Mouse (Mus musculus) hindbrain, embryonic 14.5 days (tissue): ENCODE results near the gene Rufy3. TPM values are rescaled to one million over a fixed set of nuclear protein-coding genes. Genes with fewer than 3 reads are reported as not detected.

ENCODE experiments used
- ATAC-seq: fragments of 200-750 bp; cut with Nextera tagmentation; 2 replicates; pipeline ENCODE4 v1.8.0; 2017; ENCODE audit warnings: moderate number of reproducible peaks, mild to moderate bottlenecking, moderate TSS enrichment, moderate library complexity; ENCODE audit not compliant: low FRiP score
- DNase-seq: peaks from one replicate; pipeline ENCODE4 v3.0.0-alpha.2; 2015; ENCODE audit warnings: low spot score
- H3K27ac ChIP-seq: fragments of 300-500 bp; sonication (generic); 2 replicates; pipeline ENCODE4 v1.5.1; 2014; ENCODE audit warnings: mild to moderate bottlenecking, moderate library complexity
- H3K27me3 ChIP-seq: fragments of 300-500 bp; sonication (generic); 2 replicates; pipeline ENCODE4 v1.6.1; 2014; ENCODE audit warnings: mild to moderate bottlenecking, low read length, mixed read lengths; ENCODE audit not compliant: control insufficient read depth, insufficient read depth
- H3K36me3 ChIP-seq: fragments of 300-500 bp; sonication (generic); replicated peaks from 2 replicates; pipeline ENCODE4 v1.6.1; 2014; ENCODE audit not compliant: control insufficient read depth, insufficient read depth
- H3K4me1 ChIP-seq: fragments of 300-500 bp; sonication (generic); replicated peaks from 2 replicates; pipeline ENCODE4 v1.6.1; 2014; ENCODE audit warnings: antibody characterized with exemption, low read length, mixed read lengths; ENCODE audit not compliant: control insufficient read depth, insufficient read depth
- H3K4me2 ChIP-seq: fragments of 300-500 bp; sonication (generic); replicated peaks from 2 replicates; pipeline ENCODE4 v1.6.1; 2014; ENCODE audit warnings: mild to moderate bottlenecking, moderate library complexity
- H3K4me3 ChIP-seq: fragments of 300-500 bp; sonication (generic); replicated peaks from 2 replicates; pipeline ENCODE4 v1.5.1; 2014; ENCODE audit warnings: mild to moderate bottlenecking, low read length
- H3K9ac ChIP-seq: fragments of 300-500 bp; sonication (generic); 2 replicates; pipeline ENCODE4 v1.6.1; 2014
- H3K9me3 ChIP-seq: fragments of 300-500 bp; sonication (generic); 2 replicates; pipeline ENCODE4 v1.6.1; 2016; ENCODE audit warnings: low read length; ENCODE audit not compliant: control insufficient read depth
- WGBS: fragments of 180-500 bp; shearing (Covaris S2); extraction: QIAGEN DNeasy Blood & Tissue Kit; methylation state at CpG from one replicate; pipeline ENCODE4 v1.1.7; 2014; 5-methylcytosine and 5-hydroxymethylcytosine counted together
- polyA plus RNA-seq: library from polyadenylated mRNA; unstranded; fragments of >200 nt; fragmentation: Nextera tagmentation; extraction: Ambion mirVana; gene quantifications from 2 replicates; pipeline ENCODE4 v1.2.1, GENCODE M21; 2014

The Rufy3 gene
- polyA plus RNA-seq, 1 experiment from 2014 or later = 300 TPM

- H3K9me3 ChIP-seq = no peaks in the 10 kb centered on the region
- peaks cover 37% of the 10 kb centered on the region for H3K4me1 ChIP-seq
- H3K9ac ChIP-seq = peak overlapping the region; percentile 86
- H3K4me3 ChIP-seq = peak overlapping the region; percentile 74
- H3K36me3 ChIP-seq = peaks cover 15% of the 10 kb centered on the region; the same call in 1 of the 2 replicates
- no peak for DNase-seq
- peak; percentile 14; the same call in 1 of the 2 replicates for ATAC-seq
- 0 out of 2 replicates have a peak overlapping the region, but pooled peaks have one; percentile 24 for H3K27ac ChIP-seq
- H3K27me3 ChIP-seq = no peaks in the 10 kb centered on the region
- WGBS = 14% methylated on average over 13 of the region's 13 CpGs
- peak overlapping the region; percentile 94 for H3K4me2 ChIP-seq
These were observed 22.5 kb downstream of the Rufy3 start for GRCm38 (mm10) chr5:88587211-88587934.

- Histone ChIP-seq H3K27me3 (no peaks in the 10 kb centered on the region), H3K4me3 (no peak overlapping the region), H3K4me2 (peak overlapping the region; percentile 28), H3K36me3 (peaks cover 20% of the 10 kb centered on the region), H3K27ac (no peak overlapping the region), H3K9ac (peak overlapping the region; percentile 5; the same call in 1 of the 2 replicates), H3K4me1 (peaks cover 37% of the 10 kb centered on the region), H3K9me3 (no peaks in the 10 kb centered on the region)
- DNase-seq (no peak), ATAC-seq (no peak)
- WGBS = 50% methylated on average over 5 of the region's 5 CpGs
These were observed 23.6 kb downstream of the Rufy3 start for GRCm38 (mm10) chr5:88588481-88588880.

GRCm38 (mm10) chr5:88593421-88594172 lies 28.8 kb downstream of the Rufy3 start:
- Histone ChIP-seq H3K27ac (no peak overlapping the region), H3K9ac (no peak overlapping the region), H3K36me3 (peaks cover 32% of the 10 kb centered on the region), H3K9me3 (no peaks in the 10 kb centered on the region), H3K4me2 (no peak overlapping the region), H3K27me3 (no peaks in the 10 kb centered on the region), H3K4me3 (no peak overlapping the region), H3K4me1 (peaks cover 5% of the 10 kb centered on the region)
- WGBS = 90% methylated on average over 13 of the region's 13 CpGs
- DNase-seq (no peak), ATAC-seq (no peak)

GRCm38 (mm10) chr5:88594173-88594569 lies 29.3 kb downstream of the Rufy3 start:
- Histone ChIP-seq H3K9me3 (no peaks in the 10 kb centered on the region), H3K4me2 (no peak overlapping the region), H3K27ac (no peak overlapping the region), H3K4me1 (no peaks in the 10 kb centered on the region; the same call in 1 of the 2 replicates), H3K36me3 (peaks cover 32% of the 10 kb centered on the region), H3K9ac (no peak overlapping the region), H3K27me3 (no peaks in the 10 kb centered on the region), H3K4me3 (no peak overlapping the region)
- no peak for DNase-seq
- 93% methylated on average over 7 of the region's 7 CpGs for WGBS
- ATAC-seq = no peak

- no peak overlapping the region for H3K27ac ChIP-seq
- H3K36me3 ChIP-seq = peaks cover 32% of the 10 kb centered on the region
- no peaks in the 10 kb centered on the region for H3K4me1 ChIP-seq
- no peak overlapping the region for H3K4me3 ChIP-seq
- no peak overlapping the region for H3K4me2 ChIP-seq
- no peak for ATAC-seq
- no peak overlapping the region for H3K9ac ChIP-seq
- H3K27me3 ChIP-seq = no peaks in the 10 kb centered on the region
- WGBS = 91% methylated on average over 5 of the region's 5 CpGs
- no peaks in the 10 kb centered on the region for H3K9me3 ChIP-seq
- DNase-seq = no peak
These were observed 31.0 kb downstream of the Rufy3 start for GRCm38 (mm10) chr5:88595537-88596455.

- Histone ChIP-seq H3K9me3 (no peaks in the 10 kb centered on the region), H3K4me3 (no peak overlapping the region), H3K27ac (no peak overlapping the region), H3K4me2 (no peak overlapping the region), H3K4me1 (no peaks in the 10 kb centered on the region), H3K9ac (no peak overlapping the region), H3K36me3 (peaks cover 29% of the 10 kb centered on the region), H3K27me3 (no peaks in the 10 kb centered on the region)
- DNase-seq = no peak
- ATAC-seq = no peak
- 89% methylated on average over 6 of the region's 6 CpGs for whole genome bisulfite sequencing
These were observed 34.1 kb downstream of the Rufy3 start for GRCm38 (mm10) chr5:88598961-88599360.

GRCm38 (mm10) chr5:88602030-88602429 lies 37.2 kb downstream of the Rufy3 start:
- no peak for ATAC-seq
- Histone ChIP-seq H3K4me1 (no peaks in the 10 kb centered on the region), H3K27me3 (no peaks in the 10 kb centered on the region), H3K9ac (no peak overlapping the region), H3K27ac (no peak overlapping the region), H3K36me3 (peaks cover 29% of the 10 kb centered on the region), H3K4me3 (no peak overlapping the region), H3K9me3 (no peaks in the 10 kb centered on the region), H3K4me2 (no peak overlapping the region)
- no peak for DNase-seq
- WGBS = 80% methylated on average over 2 of the region's 2 CpGs

- no peak for ATAC-seq
- Histone ChIP-seq H3K4me3 (no peak overlapping the region), H3K27ac (no peak overlapping the region), H3K9me3 (no peaks in the 10 kb centered on the region), H3K27me3 (no peaks in the 10 kb centered on the region), H3K9ac (no peak overlapping the region), H3K36me3 (peaks cover 23% of the 10 kb centered on the region), H3K4me2 (no peak overlapping the region), H3K4me1 (no peaks in the 10 kb centered on the region)
- WGBS = 91% methylated on average over 3 of the region's 3 CpGs
- DNase-seq = no peak
These were observed 37.9 kb downstream of the Rufy3 start for GRCm38 (mm10) chr5:88602713-88603112.

GRCm38 (mm10) chr5:88604046-88604445 lies 39.2 kb downstream of the Rufy3 start:
- ATAC-seq = no peak
- Histone ChIP-seq H3K4me2 (no peak overlapping the region), H3K9ac (no peak overlapping the region), H3K4me3 (no peak overlapping the region), H3K4me1 (no peaks in the 10 kb centered on the region), H3K27me3 (no peaks in the 10 kb centered on the region), H3K27ac (no peak overlapping the region), H3K9me3 (no peaks in the 10 kb centered on the region), H3K36me3 (peaks cover 19% of the 10 kb centered on the region)
- 97% methylated on average over 3 of the region's 3 CpGs for WGBS
- no peak for DNase-seq
